Mouse (Mus musculus) right cerebral cortex, postnatal 36 days (tissue): Measurements from ENCODE around the gene E330017A01Rik.
A peak's percentile ranks its signal among the peaks of the same experiment; 100 is the strongest.

Source experiments
- DNase-seq, 2 experiments: peaks; one replicate each; pipeline ENCODE4 v3.0.0; 2022; ENCODE audit warnings: low spot score in 2 of 2, mixed read lengths in 1 of 2

E330017A01Rik gene

GRCm38 (mm10) chr16:58663021-58663420 is 24.5 kb upstream of the E330017A01Rik start:
- DNase-seq: no peak

- no peak for DNase-seq
Observed at GRCm38 (mm10) chr16:58662287-58662791, 23.8 kb upstream of the E330017A01Rik start.

DNA sequence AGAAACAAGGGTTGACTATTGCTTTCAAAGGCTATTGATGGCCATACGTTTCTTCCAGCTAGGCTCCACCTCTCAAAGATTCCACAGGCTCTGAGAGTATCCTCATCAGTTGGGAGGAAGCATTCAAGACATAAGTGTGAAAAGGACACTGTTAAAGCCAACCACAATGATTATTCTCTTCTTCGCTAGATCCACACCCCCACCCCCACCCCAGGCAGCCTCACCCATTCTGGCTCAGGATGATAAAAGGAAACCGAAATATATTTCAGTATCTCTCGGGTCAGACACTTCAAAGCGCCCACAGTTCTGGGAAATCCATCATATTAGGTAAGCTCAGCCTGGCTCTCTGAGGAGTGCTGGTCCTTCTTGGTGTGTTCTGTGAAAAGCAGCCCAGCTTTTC is 23.3 kb upstream of the E330017A01Rik start:
- DNase-seq: no peak

DNA sequence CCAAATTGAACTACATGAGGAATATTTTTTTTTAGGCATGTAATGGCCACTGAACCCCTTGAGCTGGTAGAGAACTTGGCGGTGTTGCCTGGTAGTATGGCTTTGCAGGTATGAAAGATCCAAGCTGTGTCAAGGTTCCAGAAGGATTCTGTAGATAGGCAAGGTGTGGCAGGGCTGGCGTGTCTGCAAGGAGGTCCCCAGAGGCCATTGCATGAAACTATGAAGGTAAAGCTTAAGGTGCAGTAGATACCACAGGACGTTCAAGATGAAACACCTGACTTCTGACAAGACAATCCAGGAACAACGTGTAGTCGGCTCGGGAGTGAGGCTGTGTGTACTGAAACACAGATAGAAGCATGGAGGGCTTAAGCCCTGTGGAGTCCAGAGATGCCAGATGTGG is 20.1 kb upstream of the E330017A01Rik start:
- DNase-seq: no peak

GRCm38 (mm10) chr16:58656526-58656925 is 18.0 kb upstream of the E330017A01Rik start:
- no peak for DNase-seq

DNA sequence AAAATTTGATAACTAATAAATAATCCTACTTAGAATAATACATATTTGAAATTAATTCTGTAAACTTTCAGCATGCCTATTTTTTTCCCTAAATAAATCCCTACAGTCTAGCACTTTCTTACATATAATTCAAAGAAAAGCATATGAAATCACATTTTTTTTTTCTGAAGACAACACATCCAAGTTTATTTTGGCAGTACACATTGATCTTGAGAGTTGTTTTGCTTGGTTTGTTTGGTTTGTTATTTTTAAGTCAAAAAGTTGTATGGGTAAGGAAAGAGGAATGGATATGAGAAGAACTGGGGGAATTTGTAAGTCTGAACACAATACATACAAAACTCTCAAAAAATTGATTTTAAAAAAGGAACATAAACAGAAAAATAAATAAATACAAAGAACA is 17.2 kb upstream of the E330017A01Rik start:
- DNase-seq: no peak

DNA sequence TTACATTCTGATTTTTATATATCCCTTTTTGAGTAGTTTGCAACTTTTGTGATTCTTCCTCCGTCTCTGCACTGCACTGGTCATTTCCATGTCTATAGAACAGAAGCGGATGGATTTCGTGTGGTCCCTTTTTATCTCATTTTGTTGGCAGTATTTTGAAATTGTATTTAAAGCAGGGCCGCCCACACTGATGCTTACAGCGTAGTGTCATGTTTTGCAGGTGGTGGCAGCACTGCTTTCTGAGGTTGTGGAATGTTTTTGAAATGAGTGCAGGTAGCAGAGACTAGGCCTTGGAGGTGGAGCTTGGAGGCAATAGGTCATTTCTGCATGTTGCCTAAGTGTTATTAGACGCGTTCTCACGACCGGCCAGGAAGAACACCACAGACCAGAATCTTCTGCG is 11.4 kb upstream of the E330017A01Rik start:
- DNase-seq: peak in 1 of 2 experiments; percentile 17

GRCm38 (mm10) chr16:58638016-58638415 is 523 bp downstream of the E330017A01Rik start:
- no peak for DNase-seq

- DNase-seq: no peak
Observed at GRCm38 (mm10) chr16:58637448-58637847, 1.1 kb downstream of the E330017A01Rik start.

GRCm38 (mm10) chr16:58635866-58636265 is 2.7 kb downstream of the E330017A01Rik start:
- no peak for DNase-seq

GRCm38 (mm10) chr16:58629736-58630135 is 8.8 kb downstream of the E330017A01Rik start:
- DNase-seq: no peak

GRCm38 (mm10) chr16:58628968-58629367 is 9.6 kb downstream of the E330017A01Rik start:
- DNase-seq: no peak

DNA sequence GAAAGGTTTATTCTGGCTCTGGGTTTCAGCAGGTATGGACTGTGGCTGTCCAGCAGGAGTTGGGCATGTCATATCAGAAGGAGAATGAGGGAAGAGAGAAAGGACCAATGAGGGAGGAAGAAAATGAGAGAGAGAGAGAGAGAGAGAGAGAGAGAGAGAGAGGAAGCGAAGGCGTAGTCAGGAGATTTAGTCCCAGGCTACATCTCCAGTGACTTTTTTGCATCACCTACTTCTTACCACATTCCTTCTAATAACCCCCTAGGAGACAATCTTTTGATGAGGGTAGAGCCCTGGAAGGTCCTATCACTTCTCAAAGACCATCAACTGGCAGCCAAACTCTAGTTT is 10.2 kb downstream of the E330017A01Rik start:
- no peak for DNase-seq

- DNase-seq: no peak
Observed at GRCm38 (mm10) chr16:58627597-58628335, 10.8 kb downstream of the E330017A01Rik start.

DNA sequence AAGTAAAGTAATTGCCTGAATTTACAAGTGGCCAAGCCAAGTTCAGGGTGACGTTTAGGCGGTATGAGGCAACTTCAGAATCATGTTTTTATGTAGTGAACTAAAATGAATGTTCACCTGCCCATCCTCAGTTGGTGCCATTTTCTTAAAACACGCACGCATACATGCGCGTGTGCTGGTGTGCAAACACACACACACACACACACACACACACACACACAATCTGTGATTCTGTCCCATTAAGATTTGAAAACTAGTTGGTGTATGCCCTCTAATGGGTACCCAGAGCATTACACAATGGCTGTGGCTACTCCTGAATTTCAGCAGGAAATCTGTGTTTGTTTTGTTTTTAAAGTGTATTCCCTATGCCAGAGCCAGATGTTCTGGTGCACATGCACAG is 14.6 kb downstream of the E330017A01Rik start:
- DNase-seq: peak in 1 of 2 experiments; percentile 12

DNA sequence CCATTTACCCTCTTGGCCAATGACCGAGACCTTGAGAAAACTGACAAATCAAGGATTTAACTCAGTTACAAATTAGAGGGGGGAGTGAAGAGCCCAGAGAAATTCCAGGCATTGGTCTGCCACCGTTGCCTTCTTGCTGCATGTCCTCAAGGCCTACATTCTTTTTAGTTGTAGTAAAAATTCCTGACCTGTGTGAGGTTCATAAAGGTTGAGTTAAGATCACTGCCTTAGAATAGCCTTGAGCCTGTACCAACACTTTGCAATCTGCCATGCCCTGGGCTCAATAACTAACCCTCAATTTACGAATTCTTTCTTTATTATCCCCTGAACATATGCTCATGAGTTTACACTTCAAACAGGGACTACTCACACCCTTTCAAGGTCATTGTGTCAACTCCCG is 15.4 kb downstream of the E330017A01Rik start:
- DNase-seq: no peak

DNA sequence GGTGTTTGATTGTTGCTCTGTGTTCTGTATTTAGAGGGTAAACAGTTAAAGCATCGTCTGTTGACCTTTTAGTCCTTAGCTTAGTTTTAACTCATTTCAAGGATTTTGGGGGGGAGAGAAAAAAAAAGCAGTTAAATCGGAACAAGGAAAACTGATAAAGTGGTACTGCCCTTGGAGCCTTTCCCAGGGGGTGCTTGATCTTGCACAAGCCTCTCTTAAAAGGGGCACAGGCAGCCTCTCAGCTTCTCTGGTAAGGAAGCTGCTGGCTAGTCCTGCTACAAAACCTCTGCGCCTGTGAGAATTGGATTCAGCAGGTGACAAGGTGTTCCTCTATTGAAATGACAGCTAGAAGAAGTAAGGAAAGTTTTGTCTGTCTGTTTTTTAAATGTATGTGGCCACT is 16.2 kb downstream of the E330017A01Rik start:
- DNase-seq: no peak

GRCm38 (mm10) chr16:58617346-58617745 is 21.2 kb downstream of the E330017A01Rik start:
- DNase-seq: no peak

DNA sequence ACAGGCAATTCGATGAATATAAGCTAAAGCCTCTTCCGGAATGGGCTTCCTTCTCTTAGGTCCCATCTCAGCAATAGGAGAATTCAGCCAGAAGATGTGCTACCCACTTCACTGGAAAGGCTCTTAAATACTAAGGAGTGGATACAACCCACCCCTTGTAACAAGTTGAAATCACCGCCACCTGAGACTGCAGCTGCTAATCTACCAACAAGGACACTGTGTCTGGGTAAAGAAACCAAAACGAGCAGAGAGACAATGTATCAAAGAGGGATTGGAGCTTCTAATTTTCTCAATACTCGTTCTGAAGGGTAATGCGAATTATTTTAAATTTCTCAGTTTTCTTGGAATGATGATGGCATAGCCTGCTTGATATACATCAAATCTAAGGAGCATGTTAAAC is 21.7 kb downstream of the E330017A01Rik start, which contains the start of gene Gm813:
Gm813 (minus strand) TSS at position 101 of the 400 bp plus-strand sequence.
- no peak for DNase-seq

GRCm38 (mm10) chr16:58612969-58613368 is 25.6 kb downstream of the E330017A01Rik start:
- no peak for DNase-seq

- no peak for DNase-seq
Observed at GRCm38 (mm10) chr16:58607101-58607500, 31.4 kb downstream of the E330017A01Rik start.

GRCm38 (mm10) chr16:58604680-58605079 is 33.9 kb downstream of the E330017A01Rik start:
- DNase-seq: no peak

DNA sequence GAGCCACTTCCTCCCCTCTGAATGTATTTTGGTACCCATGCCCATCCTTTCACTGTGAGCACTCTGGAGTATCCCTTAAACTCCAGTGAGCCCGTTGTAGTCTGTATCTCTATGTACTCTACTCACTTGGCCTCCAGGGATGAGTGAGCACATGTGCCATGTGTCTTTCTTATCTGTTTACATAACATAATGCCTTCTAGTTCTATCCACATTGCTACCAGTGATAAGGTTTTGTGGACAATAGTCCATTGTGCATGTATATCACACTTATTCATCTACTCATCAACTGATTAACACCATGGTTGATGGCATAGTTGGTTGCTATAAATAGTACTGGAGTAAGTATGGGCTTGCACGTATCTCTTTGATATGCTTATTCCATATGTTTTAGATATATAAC is 34.7 kb downstream of the E330017A01Rik start:
- no peak for DNase-seq

DNA sequence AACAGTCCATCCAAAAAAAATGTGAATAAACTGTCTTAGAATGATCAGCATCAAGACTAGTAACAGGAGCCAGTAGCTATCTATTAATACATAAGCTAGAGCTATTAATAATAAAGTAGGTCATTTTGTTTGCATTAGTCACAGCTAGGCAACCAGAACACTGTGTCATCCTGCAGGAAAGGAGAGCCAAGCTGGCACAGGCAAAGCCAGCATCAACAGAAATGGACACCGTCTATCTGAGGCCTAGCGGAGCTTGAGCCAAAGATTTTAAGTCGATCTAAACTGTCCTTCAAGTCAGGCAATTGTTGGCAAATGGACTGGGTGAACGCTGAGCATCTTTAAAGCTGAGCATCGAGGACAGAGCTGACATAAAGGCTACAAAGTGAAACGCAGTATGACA is 37.7 kb downstream of the E330017A01Rik start:
- no peak for DNase-seq
